Mouse (Mus musculus): ENCODE data around the gene Eci1.

The Eci1 gene

GRCm38 (mm10) chr17:24440377-24440776, 13.9 kb downstream of the Eci1 start:
- DNase-seq (ENCODE audit: low read depth) = no peak

GRCm38 (mm10) chr17:24441148-24441547, 14.7 kb downstream of the Eci1 start:
- DNase-seq (ENCODE audit: low read depth) = peak; percentile 39

GRCm38 (mm10) chr17:24442107-24442506, 15.7 kb downstream of the Eci1 start:
- DNase-seq (ENCODE audit: low read depth) = no peak

GRCm38 (mm10) chr17:24442632-24443155, 16.3 kb downstream of the Eci1 start, which contains the start of gene Dnase1l2:
TSS of gene Dnase1l2 (minus strand) at chr17:24443105.
- no peak for DNase-seq (ENCODE audit: low read depth)

- DNase-seq (ENCODE audit: low read depth) = no peak
Observed at GRCm38 (mm10) chr17:24443409-24443808, 17.0 kb downstream of the Eci1 start.

- DNase-seq (ENCODE audit: low read depth) = no peak
Observed at GRCm38 (mm10) chr17:24446590-24446989, 20.1 kb downstream of the Eci1 start.

- no peak for DNase-seq (ENCODE audit: low read depth)
Observed at GRCm38 (mm10) chr17:24449507-24449906, 23.1 kb downstream of the Eci1 start.

GRCm38 (mm10) chr17:24451220-24451619, 24.8 kb downstream of the Eci1 start:
- DNase-seq (ENCODE audit: low read depth) = no peak

GRCm38 (mm10) chr17:24453372-24453771, 26.9 kb downstream of the Eci1 start:
- DNase-seq (ENCODE audit: low read depth) = no peak

GRCm38 (mm10) chr17:24454218-24454755, 27.8 kb downstream of the Eci1 start:
- no peak for DNase-seq (ENCODE audit: low read depth)

GRCm38 (mm10) chr17:24454756-24455522, 28.5 kb downstream of the Eci1 start:
- DNase-seq (ENCODE audit: low read depth) = peak; percentile 100

- peak; percentile 37 for DNase-seq (ENCODE audit: low read depth)
Observed at GRCm38 (mm10) chr17:24455523-24456206, 29.2 kb downstream of the Eci1 start.

- DNase-seq (ENCODE audit: low read depth) = peak; percentile 83
Observed at GRCm38 (mm10) chr17:24461580-24461979, 35.1 kb downstream of the Eci1 start.

- no peak for DNase-seq (ENCODE audit: low read depth)
Observed at GRCm38 (mm10) chr17:24462932-24463331, 36.5 kb downstream of the Eci1 start.

GRCm38 (mm10) chr17:24463374-24464133, 37.1 kb downstream of the Eci1 start:
- peak; percentile 88 for DNase-seq (ENCODE audit: low read depth)

- no peak for DNase-seq (ENCODE audit: low read depth)
Observed at GRCm38 (mm10) chr17:24468636-24469246, 42.3 kb downstream of the Eci1 start.

- no peak for DNase-seq (ENCODE audit: low read depth)
Observed at GRCm38 (mm10) chr17:24469336-24469909, 43.0 kb downstream of the Eci1 start.

- DNase-seq (ENCODE audit: low read depth) = peak; percentile 99
Observed at GRCm38 (mm10) chr17:24469910-24470602, 43.6 kb downstream of the Eci1 start, which contains the start of the genes E4f1 and Pgp. TSS of gene E4f1 (minus strand) at chr17:24470313. TSS of gene Pgp (plus strand) at chr17:24470392.

- peak; percentile 34 for DNase-seq (ENCODE audit: low read depth)
Observed at GRCm38 (mm10) chr17:24470701-24471527, 44.5 kb downstream of the Eci1 start.

- peak; percentile 44 for DNase-seq (ENCODE audit: low read depth)
Observed at GRCm38 (mm10) chr17:24472512-24472911, 46.1 kb downstream of the Eci1 start.

All from 416B (cell line).